Mouse (Mus musculus) right cerebral cortex, postnatal 25 days (tissue): ENCODE measurements around the gene Bcat2.

Experiments
- DNase-seq: peaks from one replicate; pipeline ENCODE4 v3.0.0; 2022

Gene Bcat2

DNA sequence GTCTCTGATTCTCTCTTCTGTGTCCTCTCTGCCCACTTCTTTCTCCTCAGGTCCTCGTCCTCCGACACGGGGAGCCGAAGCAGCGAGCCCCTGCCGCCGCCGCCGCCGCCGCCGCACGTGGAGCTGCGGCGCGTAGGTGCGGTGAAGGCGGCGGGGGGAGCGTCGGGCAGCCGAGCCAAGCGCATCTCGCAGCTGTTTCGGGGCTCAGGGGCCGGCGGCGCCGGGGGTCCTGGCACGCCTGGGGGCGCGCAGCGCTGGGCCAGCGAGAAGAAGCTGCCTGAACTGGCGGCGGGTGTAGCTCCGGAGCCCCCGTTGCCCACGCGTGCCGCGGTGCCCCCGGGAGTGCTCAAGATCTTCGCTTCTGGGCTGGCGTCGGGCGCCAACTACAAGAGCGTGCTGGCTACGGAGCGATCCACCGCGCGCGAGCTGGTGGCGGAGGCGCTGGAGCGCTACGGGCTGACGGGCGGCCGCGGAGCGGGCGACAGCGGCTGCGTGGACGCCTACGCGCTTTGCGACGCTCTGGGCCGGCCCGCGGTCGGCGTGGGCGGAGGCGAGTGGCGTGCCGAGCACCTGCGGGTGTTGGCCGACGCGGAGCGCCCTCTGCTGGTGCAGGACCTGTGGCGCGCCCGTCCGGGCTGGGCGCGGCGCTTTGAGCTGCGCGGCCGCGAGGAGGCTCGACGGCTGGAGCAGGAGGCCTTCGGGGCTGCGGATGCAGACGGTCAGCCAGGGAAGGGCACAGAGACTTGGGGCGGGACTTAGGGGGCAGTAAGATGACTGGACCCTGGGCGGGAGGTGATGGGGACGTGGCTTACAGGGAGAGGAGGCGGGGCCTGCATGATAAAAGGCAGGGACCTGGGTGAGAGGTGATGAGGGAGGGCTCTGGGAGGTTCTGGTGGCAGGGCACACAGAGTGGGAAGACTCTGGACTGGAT is 58.7 kb downstream of the Bcat2 start:
- peak; percentile 85 for DNase-seq

GRCm38 (mm10) chr7:45630064-45630907 is 60.3 kb downstream of the Bcat2 start:
- DNase-seq, result no peak

- peak; percentile 45 for DNase-seq
These were observed 62.5 kb downstream of the Bcat2 start for GRCm38 (mm10) chr7:45632499-45632898.

- no peak for DNase-seq
These were observed 65.2 kb downstream of the Bcat2 start for GRCm38 (mm10) chr7:45634946-45635681.

DNA sequence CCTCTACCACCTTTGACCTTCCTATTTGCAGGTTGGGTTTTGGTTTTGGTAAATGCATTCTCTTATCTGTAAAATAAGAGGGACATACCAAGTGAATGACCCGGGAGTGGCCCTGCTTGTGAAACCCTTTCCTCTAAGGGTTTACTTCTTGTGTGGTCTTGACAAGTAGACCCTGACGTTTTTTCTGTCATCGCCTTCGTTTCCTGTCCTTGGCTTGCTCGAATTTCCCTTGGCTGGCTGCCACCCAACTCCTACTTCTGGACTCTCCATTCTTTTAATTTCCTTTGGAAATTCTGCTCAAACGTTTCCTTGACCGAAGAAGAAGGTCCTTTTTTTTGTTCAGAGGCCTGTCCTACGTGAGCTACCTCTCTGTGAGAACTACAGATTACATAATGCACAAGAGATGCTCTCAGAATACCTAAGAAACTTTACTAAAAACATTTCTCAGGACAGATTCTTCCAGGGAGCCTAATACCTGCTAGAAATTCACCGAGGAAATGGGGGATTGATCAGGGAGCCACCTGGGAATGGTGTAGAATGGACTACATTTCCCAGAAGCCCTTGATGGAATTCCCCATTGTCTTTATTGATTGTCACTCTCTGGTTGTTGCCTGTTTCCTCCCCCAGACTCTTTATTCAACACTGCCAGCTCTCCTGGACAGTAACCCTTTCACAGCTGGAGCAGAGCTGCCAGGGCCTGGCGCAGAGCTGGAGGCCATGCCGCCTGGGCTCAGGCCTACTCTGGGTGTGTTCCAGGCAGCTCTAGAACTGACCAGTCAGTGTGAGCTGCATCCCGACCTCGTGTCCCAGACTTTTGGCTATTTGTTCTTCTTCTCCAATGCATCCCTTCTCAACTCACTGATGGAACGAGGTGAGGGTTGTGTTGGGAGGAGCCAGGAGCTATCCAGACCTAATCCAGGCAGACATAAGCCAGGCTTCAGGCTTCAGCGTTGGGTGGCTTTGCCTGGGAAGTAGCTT is 66.0 kb downstream of the Bcat2 start:
- DNase-seq, result no peak

DNA sequence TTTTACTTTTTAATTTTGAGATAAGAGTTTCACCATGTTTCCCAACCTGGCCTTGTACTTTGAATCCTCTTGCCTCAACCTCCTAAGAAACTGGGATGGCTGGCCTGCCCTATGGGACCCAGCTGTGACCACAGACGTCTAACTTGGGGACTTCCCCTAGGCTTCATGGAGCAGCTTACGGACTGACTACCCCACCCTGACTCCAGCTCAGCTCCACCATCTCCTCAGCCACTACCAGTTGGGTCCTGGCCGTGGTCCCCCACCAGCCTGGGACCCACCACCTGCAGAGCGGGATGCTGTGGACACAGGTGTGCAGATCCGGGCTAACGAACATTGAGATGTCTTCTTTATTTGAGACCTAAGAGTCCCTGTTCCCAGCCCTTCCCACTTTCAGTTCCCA is 67.8 kb downstream of the Bcat2 start:
- DNase-seq, result no peak

- DNase-seq, result peak; percentile 94
These were observed 68.9 kb downstream of the Bcat2 start for GRCm38 (mm10) chr7:45638623-45639401.
